Comparison of ENCODE assay signal across 13 mouse cellular contexts in genomic region chr4:135285436-135285835, GRCm38 (mm10). TPM values are rescaled to one million over a fixed set of nuclear protein-coding genes. Genes with fewer than 3 reads are reported as not detected.
DNase-seq lines count a peak whose midpoint lies in the region; ATAC-seq and TF ChIP-seq lines count a peak whose summit lies in the region.
"Had no signal": no experiment of that assay in that cellular context is flagged by ENCODE, and none has a peak within 500 bp of the region (broad histone marks: within the 10 kb centered on the region; RNA-seq: fewer than 3 reads in every experiment).

No protein-coding gene starts in this region.

- DNase-seq in heart, embryonic 10.5 days (ENCODE audit: low spot score) = no peak
- no peak for DNase-seq in heart, adult 2 months
- peak; percentile 86 for DNase-seq in lung, postnatal 0 days (ENCODE audit: low spot score)
- no peak for DNase-seq in lung, adult 2 months
- peak; percentile 36 for DNase-seq in liver
- DNase-seq in stomach, postnatal 0 days (ENCODE audit: low spot score) = peak; percentile 62
- no peak for DNase-seq in urinary bladder, postnatal 36 days (ENCODE audit: low spot score in 2 of 2)
- DNase-seq in thymus, postnatal 36 days = no peak
- DNase-seq: adrenal gland, postnatal 14 days; gastrocnemius, postnatal 14 days; kidney, postnatal 25 days; left cerebral cortex, postnatal 4 days had no signal

- peak overlapping the region; percentile 95 for H3K27ac ChIP-seq in heart, embryonic 10.5 days
- H3K27ac ChIP-seq in heart, adult 2 months = no peak overlapping the region
- peak overlapping the region; percentile 84 for H3K27ac ChIP-seq in lung, postnatal 0 days (ENCODE audit: low read length)
- peak overlapping the region; percentile 89; the same call in 1 of the 2 replicates for H3K27ac ChIP-seq in stomach, postnatal 0 days (replicated peaks)
- H3K27ac ChIP-seq: midbrain, embryonic 15.5 days had no signal

- H3K4me1 ChIP-seq in heart, embryonic 10.5 days = peaks cover 40% of the 10 kb centered on the region
- peaks cover 14% of the 10 kb centered on the region for H3K4me1 ChIP-seq in heart, adult 2 months (ENCODE audit: control insufficient read depth, insufficient read depth, low read length)
- peaks cover 23% of the 10 kb centered on the region for H3K4me1 ChIP-seq in lung, postnatal 0 days (ENCODE audit: insufficient read depth, low read depth, low read length)
- peaks cover 31% of the 10 kb centered on the region for H3K4me1 ChIP-seq in lung, adult 2 months (ENCODE audit: control insufficient read depth, insufficient read depth, low read length)
- H3K4me1 ChIP-seq in stomach, postnatal 0 days (replicated peaks; ENCODE audit: control insufficient read depth, insufficient read depth) = peaks cover 11% of the 10 kb centered on the region; the same call in 1 of the 2 replicates
- H3K4me1 ChIP-seq: midbrain, embryonic 15.5 days had no signal

- H3K9me3 ChIP-seq in heart, embryonic 10.5 days = no peaks in the 10 kb centered on the region
- no peaks in the 10 kb centered on the region for H3K9me3 ChIP-seq in lung, postnatal 0 days (ENCODE audit: low read length)
- no peaks in the 10 kb centered on the region for H3K9me3 ChIP-seq in stomach, postnatal 0 days (ENCODE audit: control insufficient read depth, low read length)
- H3K9me3 ChIP-seq: midbrain, embryonic 15.5 days had no signal

- intact Hi-C loops in heart, adult 2 months (cut with DNase I) = no loop called here

- H3K9ac ChIP-seq in heart, adult 2 months (ENCODE audit: low read depth, low read length) = no peak overlapping the region
- H3K9ac ChIP-seq in lung, postnatal 0 days (replicated peaks; ENCODE audit: low read depth) = no peak overlapping the region
- H3K9ac ChIP-seq in stomach, postnatal 0 days (ENCODE audit: low read length) = no peak overlapping the region
- H3K9ac ChIP-seq: midbrain, embryonic 15.5 days had no signal

- no peak for TF ChIP-seq CTCF in heart, adult 2 months (IDR thresholded peaks at IDR 0.05)
- no peak for TF ChIP-seq CTCF in lung, postnatal 0 days (IDR thresholded peaks at IDR 0.05)
- no peak for TF ChIP-seq CTCF in lung, adult 2 months (IDR thresholded peaks at IDR 0.05; ENCODE audit: insufficient read depth, low read length)
- TF ChIP-seq CTCF in stomach, postnatal 0 days (IDR thresholded peaks at IDR 0.05; ENCODE audit: low read depth) = no peak

- 44% methylated on average over 8 of the region's 8 CpGs for WGBS in heart, embryonic 10.5 days
- WGBS in heart, adult 2 months = 78% methylated on average over 8 of the region's 8 CpGs
- 47% methylated on average over 8 of the region's 8 CpGs for WGBS in lung, postnatal 0 days
- 64% methylated on average over 8 of the region's 8 CpGs for WGBS in lung, adult 2 months
- 49% methylated on average over 8 of the region's 8 CpGs for WGBS in stomach, postnatal 0 days

- H3K4me2 ChIP-seq in lung, postnatal 0 days (replicated peaks; ENCODE audit: low read depth, low read length) = no peak overlapping the region
- no peak overlapping the region for H3K4me2 ChIP-seq in stomach, postnatal 0 days (replicated peaks; ENCODE audit: low read depth)
- H3K4me2 ChIP-seq: midbrain, embryonic 15.5 days had no signal

- peak; percentile 15; the same call in 1 of the 2 replicates for ATAC-seq in lung, postnatal 0 days
- peak; percentile 67 for ATAC-seq in stomach, postnatal 0 days (ENCODE audit: low FRiP score, low TSS enrichment)
- ATAC-seq: midbrain, embryonic 15.5 days had no signal

- H3K79me2 ChIP-seq in heart, adult 2 months (replicated peaks; ENCODE audit: control insufficient read depth, insufficient read depth, low read length) = no peaks in the 10 kb centered on the region

- no peaks in the 10 kb centered on the region for H3K27me3 ChIP-seq in heart, embryonic 10.5 days (ENCODE audit: insufficient read depth, poor library complexity, severe bottlenecking)
- H3K27me3 ChIP-seq in heart, adult 2 months (ENCODE audit: control insufficient read depth, insufficient read depth, low read length) = no peaks in the 10 kb centered on the region
- H3K27me3 ChIP-seq in lung, postnatal 0 days (replicated peaks; ENCODE audit: insufficient read depth, low read length) = no peaks in the 10 kb centered on the region
- no peaks in the 10 kb centered on the region for H3K27me3 ChIP-seq in stomach, postnatal 0 days (ENCODE audit: control insufficient read depth, insufficient read depth, low read length)
- H3K27me3 ChIP-seq: midbrain, embryonic 15.5 days had no signal

- no peak for TF ChIP-seq POLR2A in heart, adult 2 months (IDR thresholded peaks at IDR 0.05; ENCODE audit: insufficient read depth, low read depth, low read length)
- no peak for TF ChIP-seq POLR2A in lung, adult 2 months (IDR thresholded peaks at IDR 0.05; ENCODE audit: borderline replicate concordance, extremely low read depth, low read depth, low read length)

- no peak for TF ChIP-seq EP300 in heart, adult 2 months (IDR thresholded peaks at IDR 0.05; ENCODE audit: insufficient read depth, low read depth, low read length)
- TF ChIP-seq EP300 in lung, postnatal 0 days (IDR thresholded peaks at IDR 0.05) = no peak
- no peak for TF ChIP-seq EP300 in stomach, postnatal 0 days (optimal IDR thresholded peaks at IDR 0.05)

- no peak overlapping the region for H3K4me3 ChIP-seq in heart, embryonic 10.5 days
- no peak overlapping the region for H3K4me3 ChIP-seq in heart, adult 2 months
- H3K4me3 ChIP-seq in lung, postnatal 0 days (ENCODE audit: low read depth, low read length) = no peak overlapping the region
- no peak overlapping the region for H3K4me3 ChIP-seq in lung, adult 2 months (replicated peaks; ENCODE audit: extremely low read depth, low read depth, low read length)
- no peak overlapping the region for H3K4me3 ChIP-seq in stomach, postnatal 0 days (ENCODE audit: low read depth, low read length)
- H3K4me3 ChIP-seq: midbrain, embryonic 15.5 days had no signal

- no peaks in the 10 kb centered on the region for H3K36me3 ChIP-seq in heart, embryonic 10.5 days
- H3K36me3 ChIP-seq in heart, adult 2 months (ENCODE audit: control insufficient read depth, insufficient read depth, low read length) = no peaks in the 10 kb centered on the region
- no peaks in the 10 kb centered on the region for H3K36me3 ChIP-seq in lung, postnatal 0 days (ENCODE audit: insufficient read depth, low read length)
- no peaks in the 10 kb centered on the region for H3K36me3 ChIP-seq in stomach, postnatal 0 days (ENCODE audit: control insufficient read depth, insufficient read depth, low read length)
- H3K36me3 ChIP-seq: midbrain, embryonic 15.5 days had no signal

RNA-seq across cellular contexts. Expression of gene Clic4, which starts 12.8 kb away (rescaled TPM):
- 263 and 343 TPM in 2 replicates for polyA plus RNA-seq in heart, embryonic 10.5 days (2016; fragmentation: Nextera tagmentation; extraction: Ambion mirVana)
- 100 to 1,000 TPM; 248 to 249 TPM for total RNA-seq in heart, adult 2 months (2021)
- polyA plus RNA-seq in heart, adult 2 months (2012; rRNA removed) = 148 and 227 TPM in 2 replicates
- 205 and 211 TPM in 2 replicates for polyA plus RNA-seq in lung, postnatal 0 days (2015; fragmentation: Nextera tagmentation; extraction: Ambion mirVana)
- polyA plus RNA-seq in lung, adult 2 months (2012; rRNA removed) = 190 and 227 TPM in 2 replicates
- polyA plus RNA-seq in stomach, postnatal 0 days (2015; fragmentation: Nextera tagmentation; extraction: Ambion mirVana) = 69.2 and 73.6 TPM in 2 replicates

Comparison
In these comparisons a context has a peak if more than half of its experiments do, and no peak if none do; other contexts are left out.
1. DNase-seq: peak in lung, postnatal 0 days (single experiment), liver (single experiment) and stomach, postnatal 0 days (single experiment); none in heart, embryonic 10.5 days (single experiment), heart, adult 2 months (0 of 2), lung, adult 2 months (single experiment), urinary bladder, postnatal 36 days (0 of 2) and thymus, postnatal 36 days (0 of 2).